Mouse (Mus musculus) midbrain, embryonic 14.5 days (tissue): ENCODE measurements around the gene Dnajc1. TPM values are rescaled to one million over a fixed set of nuclear protein-coding genes. Genes with fewer than 3 reads are reported as not detected.

Experiments used
- ATAC-seq: fragments of 200-750 bp; cut with Nextera tagmentation; 2 replicates; pipeline ENCODE4 v1.8.0; 2017; ENCODE audit warnings: moderate number of reproducible peaks, moderate library complexity; ENCODE audit not compliant: low FRiP score, low TSS enrichment
- DNase-seq: peaks from one replicate; pipeline ENCODE4 v3.0.0-alpha.2; 2015
- H3K27ac ChIP-seq: fragments of 300-500 bp; sonication (generic); replicated peaks from 2 replicates; pipeline ENCODE4 v1.5.1; 2014; ENCODE audit warnings: mild to moderate bottlenecking, low read depth, low read length, moderate library complexity
- H3K27me3 ChIP-seq: fragments of 300-500 bp; sonication (generic); 2 replicates; pipeline ENCODE4 v1.6.1; 2014; ENCODE audit warnings: low read length, control low read depth, mixed read lengths; ENCODE audit not compliant: control insufficient read depth, insufficient read depth
- H3K36me3 ChIP-seq: fragments of 300-500 bp; sonication (generic); 2 replicates; pipeline ENCODE4 v1.6.1; 2014; ENCODE audit warnings: low read length, control low read depth; ENCODE audit not compliant: control insufficient read depth, insufficient read depth
- H3K4me1 ChIP-seq: fragments of 300-500 bp; sonication (generic); 2 replicates; pipeline ENCODE4 v1.6.1; 2014; ENCODE audit warnings: mild to moderate bottlenecking, antibody characterized with exemption, low read length, control low read depth; ENCODE audit not compliant: control insufficient read depth, insufficient read depth
- H3K4me2 ChIP-seq: fragments of 300-500 bp; sonication (generic); 2 replicates; pipeline ENCODE4 v1.6.1; 2014; ENCODE audit warnings: mild to moderate bottlenecking, low read length, moderate library complexity
- H3K4me3 ChIP-seq: fragments of 300-500 bp; sonication (generic); replicated peaks from 2 replicates; pipeline ENCODE4 v1.5.1; 2014; ENCODE audit warnings: low read depth, low read length
- H3K9ac ChIP-seq: fragments of 300-500 bp; sonication (generic); replicated peaks from 2 replicates; pipeline ENCODE4 v1.6.1; 2014; ENCODE audit warnings: mild to moderate bottlenecking, low read length, moderate library complexity
- H3K9me3 ChIP-seq: fragments of 300-500 bp; sonication (generic); 2 replicates; pipeline ENCODE4 v1.6.1; 2016; ENCODE audit warnings: low read length, control low read depth, mixed read lengths; ENCODE audit not compliant: control insufficient read depth
- WGBS: fragments of 180-500 bp; shearing (Covaris S2); extraction: QIAGEN DNeasy Blood & Tissue Kit; methylation state at CpG from one replicate; pipeline ENCODE4 v1.1.7; 2014; 5-methylcytosine and 5-hydroxymethylcytosine counted together
- polyA plus RNA-seq: library from polyadenylated mRNA; unstranded; fragments of >200 nt; fragmentation: Nextera tagmentation; extraction: Ambion mirVana; gene quantifications from 2 replicates; pipeline ENCODE4 v1.2.1, GENCODE M21; 2014

Dnajc1 gene
- polyA plus RNA-seq, 1 experiment from 2014 or later, result 22.2 TPM

- Histone ChIP-seq H3K27ac (no peak overlapping the region), H3K9me3 (no peaks in the 10 kb centered on the region; the same call in 1 of the 2 replicates), H3K4me3 (no peak overlapping the region), H3K4me2 (no peak overlapping the region), H3K9ac (no peak overlapping the region), H3K36me3 (no peaks in the 10 kb centered on the region), H3K27me3 (no peaks in the 10 kb centered on the region), H3K4me1 (no peaks in the 10 kb centered on the region)
- no peak for DNase-seq
- no peak for ATAC-seq
- 77% methylated on average over 2 of the region's 2 CpGs for WGBS
These were observed 75.7 kb downstream of the Dnajc1 start for GRCm38 (mm10) chr2:18316909-18317308.

GRCm38 (mm10) chr2:18310261-18311104 lies 82.1 kb downstream of the Dnajc1 start:
- 60% methylated on average over 4 of the region's 4 CpGs for WGBS

GRCm38 (mm10) chr2:18307440-18308305 lies 85.0 kb downstream of the Dnajc1 start:
- Histone ChIP-seq H3K9ac (no peak overlapping the region), H3K27ac (no peak overlapping the region), H3K4me3 (no peak overlapping the region), H3K9me3 (no peaks in the 10 kb centered on the region), H3K4me2 (no peak overlapping the region), H3K4me1 (no peaks in the 10 kb centered on the region), H3K27me3 (no peaks in the 10 kb centered on the region), H3K36me3 (no peaks in the 10 kb centered on the region)
- DNase-seq (no peak), ATAC-seq (no peak)
- WGBS, result 84% methylated on average over 7 of the region's 7 CpGs

More at GRCm38 (mm10) chr2:18310261-18311104, 82.1 kb downstream of the Dnajc1 start:
- DNase-seq (no peak), ATAC-seq (no peak)
- Histone ChIP-seq H3K4me1 (no peaks in the 10 kb centered on the region), H3K4me2 (no peak overlapping the region), H3K4me3 (no peak overlapping the region), H3K27ac (no peak overlapping the region), H3K9me3 (no peaks in the 10 kb centered on the region), H3K36me3 (no peaks in the 10 kb centered on the region), H3K27me3 (no peaks in the 10 kb centered on the region), H3K9ac (no peak overlapping the region)

GRCm38 (mm10) chr2:18300949-18301348 lies 91.7 kb downstream of the Dnajc1 start:
- 69% methylated on average over 3 of the region's 3 CpGs for WGBS
- Histone ChIP-seq H3K27me3 (no peaks in the 10 kb centered on the region), H3K9ac (no peak overlapping the region), H3K27ac (no peak overlapping the region), H3K4me1 (no peaks in the 10 kb centered on the region), H3K4me3 (no peak overlapping the region), H3K4me2 (no peak overlapping the region), H3K9me3 (no peaks in the 10 kb centered on the region), H3K36me3 (no peaks in the 10 kb centered on the region)
- DNase-seq (no peak), ATAC-seq (no peak)

- Histone ChIP-seq H3K36me3 (no peaks in the 10 kb centered on the region), H3K4me1 (no peaks in the 10 kb centered on the region), H3K9ac (no peak overlapping the region), H3K27ac (no peak overlapping the region), H3K4me3 (no peak overlapping the region), H3K9me3 (no peaks in the 10 kb centered on the region), H3K4me2 (no peak overlapping the region), H3K27me3 (no peaks in the 10 kb centered on the region)
- over 99% methylated on average over 6 of the region's 6 CpGs for WGBS
- DNase-seq (no peak), ATAC-seq (no peak)
These were observed 107.5 kb downstream of the Dnajc1 start for GRCm38 (mm10) chr2:18285175-18285574.

GRCm38 (mm10) chr2:18265736-18266135 lies 126.9 kb downstream of the Dnajc1 start:
- ATAC-seq, result no peak
- H3K9ac ChIP-seq, result no peak overlapping the region

GRCm38 (mm10) chr2:18264579-18264978 lies 128.1 kb downstream of the Dnajc1 start:
- Histone ChIP-seq H3K9me3 (no peaks in the 10 kb centered on the region), H3K4me2 (no peak overlapping the region), H3K27me3 (no peaks in the 10 kb centered on the region), H3K4me1 (no peaks in the 10 kb centered on the region), H3K36me3 (no peaks in the 10 kb centered on the region), H3K27ac (no peak overlapping the region), H3K9ac (no peak overlapping the region), H3K4me3 (no peak overlapping the region)
- DNase-seq (no peak), ATAC-seq (no peak)
- 78% methylated on average over 3 of the region's 3 CpGs for WGBS

More at GRCm38 (mm10) chr2:18265736-18266135, 126.9 kb downstream of the Dnajc1 start:
- H3K27me3 ChIP-seq, result no peaks in the 10 kb centered on the region
- H3K27ac ChIP-seq, result no peak overlapping the region
- H3K4me3 ChIP-seq, result no peak overlapping the region
- no peaks in the 10 kb centered on the region for H3K4me1 ChIP-seq
- no peak for DNase-seq
- H3K4me2 ChIP-seq, result no peak overlapping the region
- WGBS, result 100% methylated on average over 1 of the region's 1 CpGs
- H3K36me3 ChIP-seq, result no peaks in the 10 kb centered on the region
- no peaks in the 10 kb centered on the region for H3K9me3 ChIP-seq

GRCm38 (mm10) chr2:18262298-18262697 lies 130.3 kb downstream of the Dnajc1 start:
- 46% methylated on average over 1 of the region's 1 CpGs for WGBS
- ATAC-seq (no peak), DNase-seq (no peak)
- Histone ChIP-seq H3K9me3 (no peaks in the 10 kb centered on the region), H3K4me1 (no peaks in the 10 kb centered on the region), H3K9ac (no peak overlapping the region), H3K4me3 (no peak overlapping the region), H3K27ac (no peak overlapping the region), H3K27me3 (no peaks in the 10 kb centered on the region), H3K36me3 (no peaks in the 10 kb centered on the region), H3K4me2 (no peak overlapping the region)
